Mouse (Mus musculus): ENCODE results near the gene Celsr2. TPM values are rescaled to one million over a fixed set of nuclear protein-coding genes. Genes with fewer than 3 reads are reported as not detected.

The Celsr2 gene
- total RNA-seq, 2 experiments from 2014 or later: 5.6 to 8.1 TPM

GRCm38 (mm10) chr3:108413634-108414360 lies 1.6 kb downstream of the Celsr2 start:
- no peak for DNase-seq

- DNase-seq: peak; percentile 22 to 37
Observed at GRCm38 (mm10) chr3:108411754-108412121, 3.6 kb downstream of the Celsr2 start.

GRCm38 (mm10) chr3:108411026-108411753 lies 4.2 kb downstream of the Celsr2 start:
- DNase-seq: no peak

GRCm38 (mm10) chr3:108410359-108410714 lies 5.0 kb downstream of the Celsr2 start:
- no peak for DNase-seq

- no peak for DNase-seq
Observed at GRCm38 (mm10) chr3:108409656-108410358, 5.5 kb downstream of the Celsr2 start.

GRCm38 (mm10) chr3:108408517-108409008 lies 6.8 kb downstream of the Celsr2 start:
- no peak for DNase-seq

- no peak for DNase-seq
Observed at GRCm38 (mm10) chr3:108406306-108406885, 9.0 kb downstream of the Celsr2 start.

- no peak for DNase-seq
Observed at GRCm38 (mm10) chr3:108405536-108406305, 9.6 kb downstream of the Celsr2 start.

- DNase-seq: no peak
Observed at GRCm38 (mm10) chr3:108402528-108402920, 12.8 kb downstream of the Celsr2 start.

GRCm38 (mm10) chr3:108401692-108402527 lies 13.4 kb downstream of the Celsr2 start:
- peak; percentile 88 to 93 for DNase-seq

- no peak for DNase-seq
Observed at GRCm38 (mm10) chr3:108400442-108400841, 14.9 kb downstream of the Celsr2 start.

- DNase-seq: no peak
Observed at GRCm38 (mm10) chr3:108398281-108398680, 17.1 kb downstream of the Celsr2 start.

- DNase-seq: no peak
Observed at GRCm38 (mm10) chr3:108392793-108393192, 22.6 kb downstream of the Celsr2 start.

- DNase-seq: no peak
Observed at GRCm38 (mm10) chr3:108392299-108392698, 23.1 kb downstream of the Celsr2 start.

- DNase-seq: peak; percentile 94 to 96
Observed at GRCm38 (mm10) chr3:108389111-108389545, 26.2 kb downstream of the Celsr2 start.

GRCm38 (mm10) chr3:108386186-108386585 lies 29.2 kb downstream of the Celsr2 start:
- no peak for DNase-seq

GRCm38 (mm10) chr3:108384425-108384824 lies 30.9 kb downstream of the Celsr2 start:
- no peak for DNase-seq

GRCm38 (mm10) chr3:108383485-108384354 lies 31.6 kb downstream of the Celsr2 start, which contains the start of gene Psrc1:
Gene Psrc1 (plus strand): TSS chr3:108383839.
- DNase-seq: peak; percentile 92 to 94
